Mouse (Mus musculus): ENCODE measurements around the gene Vapb. TPM values are rescaled to one million over a fixed set of nuclear protein-coding genes. Genes with fewer than 3 reads are reported as not detected.

The Vapb gene
- polyA plus RNA-seq, 1 experiment from 2014 or later = 10.2 TPM

DNA sequence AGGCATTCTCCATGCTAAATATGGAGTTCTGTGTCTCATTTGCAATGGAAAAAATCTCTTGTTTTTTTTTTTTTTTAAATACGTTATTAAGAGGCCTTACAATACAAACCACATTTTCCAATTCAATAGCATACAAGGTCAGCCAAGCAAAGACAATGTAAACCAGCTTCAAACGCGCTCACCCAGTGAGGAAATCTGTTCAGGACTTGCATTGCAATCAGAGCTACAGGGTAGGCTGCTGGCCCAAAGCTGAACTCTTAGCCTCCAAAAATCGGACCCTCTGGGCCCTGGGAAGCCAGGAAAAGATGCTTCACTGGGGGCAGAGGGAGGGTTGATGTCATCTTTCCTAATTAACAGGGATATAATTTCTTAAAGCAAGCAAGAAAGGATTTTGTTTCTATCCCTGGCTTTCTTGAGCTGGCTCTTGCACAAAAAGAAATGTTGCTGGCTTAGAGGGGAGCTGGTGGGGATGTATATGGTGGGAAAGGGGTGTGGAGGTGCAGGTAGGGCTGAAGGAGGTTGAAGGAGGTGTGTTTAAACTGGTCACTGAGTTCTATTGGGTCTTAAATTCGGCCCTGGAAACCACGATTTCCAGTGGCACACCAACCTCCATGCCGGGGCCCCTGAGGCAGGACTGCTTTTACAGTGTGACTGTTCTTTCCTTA is 95.6 kb downstream of the Vapb start:
- 0 out of 2 replicates have a peak overlapping the region, but pooled peaks have one; percentile 11 for H3K27ac ChIP-seq
- DNase-seq (ENCODE audit: extremely low spot score, low spot score) = no peak
- H3K36me3 ChIP-seq (replicated peaks) = no peaks in the 10 kb centered on the region
- H3K27me3 ChIP-seq (ENCODE audit: poor library complexity, severe bottlenecking) = no peaks in the 10 kb centered on the region
- H3K4me3 ChIP-seq = no peak overlapping the region
- 70% methylated on average over 7 of the region's 7 CpGs for WGBS
- peaks cover 18% of the 10 kb centered on the region for H3K4me1 ChIP-seq
- no peaks in the 10 kb centered on the region for H3K9me3 ChIP-seq

Small RNA genes lying within 50 kb of the gene (microRNA-seq; reads per million reads assigned to microRNA genes)
- gene Mir6340 = not detected

Other genes starting within 250 kb of the Vapb start
- gene 1700021F07Rik, start 214.9 kb upstream of the Vapb start, polyA plus RNA-seq (2016; fragmentation: Nextera tagmentation; extraction: Ambion mirVana) = not detected in 2 replicates
- gene Ankrd60, start 159.1 kb upstream of the Vapb start, polyA plus RNA-seq (2016; fragmentation: Nextera tagmentation; extraction: Ambion mirVana) = not detected in 2 replicates
- gene Rab22a, start 77.8 kb upstream of the Vapb start, polyA plus RNA-seq (2016; fragmentation: Nextera tagmentation; extraction: Ambion mirVana) = 23.0 and 25.2 TPM in 2 replicates
- gene 1700010B08Rik, start 18.1 kb upstream of the Vapb start, polyA plus RNA-seq (2016; fragmentation: Nextera tagmentation; extraction: Ambion mirVana) = not detected in 2 replicates

Data from forebrain, embryonic 10.5 days (tissue).